Mouse (Mus musculus): ENCODE data around the gene Bcl2l11. TPM values are rescaled to one million over a fixed set of nuclear protein-coding genes. Genes with fewer than 3 reads are reported as not detected.

Gene Bcl2l11
- total RNA-seq (2021) (10 to 100 TPM; 13.5 to 19.9 TPM), polyA plus RNA-seq (2012; rRNA removed) (10.9 and 14.9 TPM in 2 replicates)
- long read RNA-seq, full-length matches to known transcripts = 1 of 3 reads
- long read RNA-seq, partial matches to known transcripts = 0 of 3 reads
- long read RNA-seq, other reads (novel, unspliced or antisense) = 2 of 3 reads

- peak within 1 kb of the TSS; percentile 78 for H3K27ac ChIP-seq
- intact Hi-C loops (cut with DNase I) = loop anchor here (1.0 to 5.0 kb wide), 4 partner anchors 47 to 187 kb away; no protein-coding TSS in a partner anchor
- TF ChIP-seq EP300 (IDR thresholded peaks at IDR 0.05; ENCODE audit: insufficient read depth, low read depth, low read length) (0 out of 2 replicates have a peak, but pooled peaks have one; percentile 41), CTCF (IDR thresholded peaks at IDR 0.05) (peak; percentile 70), POLR2A (IDR thresholded peaks at IDR 0.05; ENCODE audit: insufficient read depth, low read depth, low read length) (peak; percentile 99)
Observed at GRCm38 (mm10) chr2:128125635-128126470, at the start of gene Bcl2l11. Gene Bcl2l11, plus strand, starts transcription at chr2:128126038.

GRCm38 (mm10) chr2:128076936-128077335, 48.9 kb upstream of the Bcl2l11 start:
- Histone ChIP-seq H3K9ac (ENCODE audit: low read depth, low read length) (no peak overlapping the region), H3K79me2 (replicated peaks; ENCODE audit: control insufficient read depth, insufficient read depth, low read length) (no peaks in the 10 kb centered on the region), H3K4me1 (ENCODE audit: control insufficient read depth, insufficient read depth, low read length) (no peaks in the 10 kb centered on the region), H3K4me3 (no peak overlapping the region), H3K27ac (no peak overlapping the region), H3K36me3 (ENCODE audit: control insufficient read depth, insufficient read depth, low read length) (no peaks in the 10 kb centered on the region), H3K27me3 (ENCODE audit: control insufficient read depth, insufficient read depth, low read length) (no peaks in the 10 kb centered on the region)
- no peak for DNase-seq
- intact Hi-C loops (cut with DNase I) = no loop called here
- no peak for TF ChIP-seq EP300 (IDR thresholded peaks at IDR 0.05; ENCODE audit: insufficient read depth, low read depth, low read length)
- no peak for TF ChIP-seq POLR2A (IDR thresholded peaks at IDR 0.05; ENCODE audit: insufficient read depth, low read depth, low read length)
- TF ChIP-seq CTCF (IDR thresholded peaks at IDR 0.05) = no peak
- 71% methylated on average over 4 of the region's 4 CpGs for WGBS

More at GRCm38 (mm10) chr2:128125635-128126470, at the start of gene Bcl2l11:
- H3K27me3 ChIP-seq (ENCODE audit: control insufficient read depth, insufficient read depth, low read length) = no peaks in the 10 kb centered on the region
- DNase-seq = peak; percentile 97 to 98
- H3K36me3 ChIP-seq (ENCODE audit: control insufficient read depth, insufficient read depth, low read length) = no peaks in the 10 kb centered on the region
- H3K79me2 ChIP-seq (replicated peaks; ENCODE audit: control insufficient read depth, insufficient read depth, low read length) = no peaks in the 10 kb centered on the region
- H3K4me3 ChIP-seq = peak within 1 kb of the TSS; percentile 91
- H3K4me1 ChIP-seq (ENCODE audit: control insufficient read depth, insufficient read depth, low read length) = peaks cover 8% of the 10 kb centered on the region
- WGBS = 1% methylated on average over 74 of the region's 76 CpGs
- H3K9ac ChIP-seq (ENCODE audit: low read depth, low read length) = peak within 1 kb of the TSS; percentile 84

- no peak overlapping the region for H3K9ac ChIP-seq (ENCODE audit: low read depth, low read length)
- no peak overlapping the region for H3K4me3 ChIP-seq
- WGBS = 36% methylated on average over 5 of the region's 5 CpGs
- H3K36me3 ChIP-seq (ENCODE audit: control insufficient read depth, insufficient read depth, low read length) = no peaks in the 10 kb centered on the region
- no peaks in the 10 kb centered on the region for H3K27me3 ChIP-seq (ENCODE audit: control insufficient read depth, insufficient read depth, low read length)
- intact Hi-C loops (cut with DNase I) = loop anchor here (1.0 to 2.0 kb wide), 4 partner anchors 46 to 494 kb away; no protein-coding TSS in a partner anchor
- DNase-seq = peak; percentile 24 to 34
- no peaks in the 10 kb centered on the region for H3K4me1 ChIP-seq (ENCODE audit: control insufficient read depth, insufficient read depth, low read length)
- H3K27ac ChIP-seq = no peak overlapping the region
- H3K79me2 ChIP-seq (replicated peaks; ENCODE audit: control insufficient read depth, insufficient read depth, low read length) = no peaks in the 10 kb centered on the region
- TF ChIP-seq EP300 (IDR thresholded peaks at IDR 0.05; ENCODE audit: insufficient read depth, low read depth, low read length) (peak; percentile 50; the same call in 1 of the 2 replicates), CTCF (IDR thresholded peaks at IDR 0.05) (peak; percentile 78), POLR2A (IDR thresholded peaks at IDR 0.05; ENCODE audit: insufficient read depth, low read depth, low read length) (no peak)
Observed at GRCm38 (mm10) chr2:128078859-128079258, 47.0 kb upstream of the Bcl2l11 start.

- Histone ChIP-seq H3K27ac (no peak overlapping the region), H3K9ac (ENCODE audit: low read depth, low read length) (no peak overlapping the region), H3K36me3 (ENCODE audit: control insufficient read depth, insufficient read depth, low read length) (no peaks in the 10 kb centered on the region), H3K4me1 (ENCODE audit: control insufficient read depth, insufficient read depth, low read length) (no peaks in the 10 kb centered on the region), H3K27me3 (ENCODE audit: control insufficient read depth, insufficient read depth, low read length) (no peaks in the 10 kb centered on the region), H3K79me2 (replicated peaks; ENCODE audit: control insufficient read depth, insufficient read depth, low read length) (no peaks in the 10 kb centered on the region), H3K4me3 (no peak overlapping the region)
- TF ChIP-seq EP300 (IDR thresholded peaks at IDR 0.05; ENCODE audit: insufficient read depth, low read depth, low read length) (no peak), POLR2A (IDR thresholded peaks at IDR 0.05; ENCODE audit: insufficient read depth, low read depth, low read length) (no peak), CTCF (IDR thresholded peaks at IDR 0.05) (no peak)
- 49% methylated on average over 6 of the region's 6 CpGs for WGBS
- intact Hi-C loops (cut with DNase I) = loop anchor here (1.0 to 2.0 kb wide), 4 partner anchors 46 to 493 kb away; no protein-coding TSS in a partner anchor
- DNase-seq = no peak
Observed at GRCm38 (mm10) chr2:128079316-128079715, 46.5 kb upstream of the Bcl2l11 start.

DNA sequence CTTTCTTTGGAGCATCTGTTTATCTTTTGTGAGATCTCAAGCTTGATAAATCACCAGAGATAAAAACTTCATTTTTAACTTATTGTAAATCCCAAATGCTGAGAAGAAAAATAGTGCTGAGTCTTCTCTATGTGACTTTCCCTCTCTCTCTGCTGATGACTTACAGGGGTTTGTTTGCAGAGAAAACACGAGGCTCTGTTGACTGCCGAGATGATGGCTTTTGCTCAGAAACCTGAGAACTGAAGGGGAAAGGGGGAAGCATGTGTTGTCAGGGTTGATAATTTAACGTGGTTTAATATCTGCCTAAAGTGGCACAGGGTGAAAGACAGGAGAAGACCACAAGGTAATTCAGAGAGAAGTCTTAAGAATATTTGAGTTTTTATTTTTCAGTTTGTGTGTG, 42.0 kb upstream of the Bcl2l11 start:
- DNase-seq = no peak
- no peak overlapping the region for H3K9ac ChIP-seq (ENCODE audit: low read depth, low read length)
- H3K4me3 ChIP-seq = no peak overlapping the region
- H3K36me3 ChIP-seq (ENCODE audit: control insufficient read depth, insufficient read depth, low read length) = no peaks in the 10 kb centered on the region
- no peak overlapping the region for H3K27ac ChIP-seq
- TF ChIP-seq CTCF (IDR thresholded peaks at IDR 0.05) (no peak), EP300 (IDR thresholded peaks at IDR 0.05; ENCODE audit: insufficient read depth, low read depth, low read length) (no peak), POLR2A (IDR thresholded peaks at IDR 0.05; ENCODE audit: insufficient read depth, low read depth, low read length) (no peak)
- WGBS = 37% methylated on average over 3 of the region's 3 CpGs
- intact Hi-C loops (cut with DNase I) = no loop called here
- H3K4me1 ChIP-seq (ENCODE audit: control insufficient read depth, insufficient read depth, low read length) = peaks cover 1% of the 10 kb centered on the region; the same call in 1 of the 2 replicates
- H3K79me2 ChIP-seq (replicated peaks; ENCODE audit: control insufficient read depth, insufficient read depth, low read length) = no peaks in the 10 kb centered on the region
- no peaks in the 10 kb centered on the region for H3K27me3 ChIP-seq (ENCODE audit: control insufficient read depth, insufficient read depth, low read length)
